Mouse (Mus musculus) lung, embryonic 15.5 days (tissue): ENCODE results near the gene Tbc1d30. TPM values are rescaled to one million over a fixed set of nuclear protein-coding genes. Genes with fewer than 3 reads are reported as not detected.

Experiments
- ATAC-seq: fragments of 200-750 bp; cut with Nextera tagmentation; 2 replicates; pipeline ENCODE4 v1.8.0; 2017; ENCODE audit warnings: moderate number of reproducible peaks, borderline replicate concordance; ENCODE audit not compliant: low FRiP score, low TSS enrichment; ENCODE audit errors: extremely low read depth
- H3K27ac ChIP-seq: fragments of 300-500 bp; sonication (generic); 2 replicates; pipeline ENCODE4 v1.5.1; 2015; ENCODE audit warnings: moderate library complexity, mild to moderate bottlenecking, inconsistent platforms
- H3K27me3 ChIP-seq: fragments of 300-500 bp; sonication (generic); 2 replicates; pipeline ENCODE4 v1.6.1; 2015; ENCODE audit warnings: inconsistent platforms
- H3K36me3 ChIP-seq: fragments of 300-500 bp; sonication (generic); 2 replicates; pipeline ENCODE4 v1.6.1; 2015; ENCODE audit warnings: inconsistent platforms
- H3K4me1 ChIP-seq: fragments of 300-500 bp; sonication (generic); 2 replicates; pipeline ENCODE4 v1.6.1; 2015; ENCODE audit warnings: inconsistent platforms
- H3K4me2 ChIP-seq: fragments of 300-500 bp; sonication (generic); 2 replicates; pipeline ENCODE4 v1.6.1; 2015; ENCODE audit warnings: inconsistent platforms, mild to moderate bottlenecking, moderate library complexity
- H3K4me3 ChIP-seq: fragments of 300-500 bp; sonication (generic); 2 replicates; pipeline ENCODE4 v1.5.1; 2015; ENCODE audit warnings: mild to moderate bottlenecking, inconsistent platforms
- H3K9ac ChIP-seq: fragments of 300-500 bp; sonication (generic); 2 replicates; pipeline ENCODE4 v1.6.1; 2015; ENCODE audit warnings: inconsistent platforms
- H3K9me3 ChIP-seq: fragments of 300-500 bp; sonication (generic); 2 replicates; pipeline ENCODE4 v1.6.1; 2016; ENCODE audit warnings: inconsistent platforms
- WGBS: fragments of 180-500 bp; shearing (Covaris S2); methylation state at CpG from one replicate; pipeline ENCODE4 v1.1.7; 2015; 5-methylcytosine and 5-hydroxymethylcytosine counted together
- polyA plus RNA-seq: library from polyadenylated mRNA; unstranded; fragments of >200 nt; fragmentation: Nextera tagmentation; extraction: Ambion mirVana; gene quantifications from 2 replicates; pipeline ENCODE4 v1.2.1, GENCODE M21; 2015

Tbc1d30 gene
- polyA plus RNA-seq, 1 experiment from 2014 or later: 2.8 TPM

DNA sequence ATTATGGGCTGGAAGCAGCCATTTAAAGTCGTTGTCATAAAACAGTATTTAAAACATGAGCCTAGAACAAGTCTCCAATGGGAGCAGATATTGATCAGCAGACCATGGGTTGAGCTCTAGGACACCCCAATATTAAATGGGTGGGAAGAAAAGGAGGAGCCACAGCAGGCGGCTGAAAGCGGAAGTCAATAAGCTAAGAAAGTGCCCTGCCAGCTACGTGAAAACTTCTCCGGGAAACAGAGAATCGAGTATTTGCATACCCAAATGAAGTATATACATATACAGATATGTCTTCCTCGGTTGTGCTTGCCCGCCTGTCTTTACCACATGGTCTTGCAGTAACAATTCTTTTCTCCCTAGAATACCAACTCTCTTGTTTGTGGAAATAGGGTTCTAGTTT lies 96.7 kb downstream of the Tbc1d30 start:
- no peaks in the 10 kb centered on the region for H3K36me3 ChIP-seq
- H3K4me1 ChIP-seq: peaks cover 20% of the 10 kb centered on the region
- no peaks in the 10 kb centered on the region; the same call in 1 of the 2 replicates for H3K27me3 ChIP-seq
- H3K9me3 ChIP-seq: no peaks in the 10 kb centered on the region
- no peak overlapping the region for H3K27ac ChIP-seq
- no peak for ATAC-seq
- no peak overlapping the region for H3K4me2 ChIP-seq
- no peak overlapping the region for H3K4me3 ChIP-seq
- 76% methylated on average over 8 of the region's 8 CpGs for WGBS
- no peak overlapping the region for H3K9ac ChIP-seq

GRCm38 (mm10) chr10:121252781-121253180 lies 98.3 kb downstream of the Tbc1d30 start:
- Histone ChIP-seq H3K27me3 (no peaks in the 10 kb centered on the region; the same call in 1 of the 2 replicates), H3K4me1 (peaks cover 20% of the 10 kb centered on the region), H3K36me3 (no peaks in the 10 kb centered on the region), H3K9ac (no peak overlapping the region), H3K4me2 (no peak overlapping the region), H3K9me3 (no peaks in the 10 kb centered on the region), H3K4me3 (no peak overlapping the region), H3K27ac (no peak overlapping the region)
- no peak for ATAC-seq
- WGBS: 77% methylated on average over 7 of the region's 7 CpGs

DNA sequence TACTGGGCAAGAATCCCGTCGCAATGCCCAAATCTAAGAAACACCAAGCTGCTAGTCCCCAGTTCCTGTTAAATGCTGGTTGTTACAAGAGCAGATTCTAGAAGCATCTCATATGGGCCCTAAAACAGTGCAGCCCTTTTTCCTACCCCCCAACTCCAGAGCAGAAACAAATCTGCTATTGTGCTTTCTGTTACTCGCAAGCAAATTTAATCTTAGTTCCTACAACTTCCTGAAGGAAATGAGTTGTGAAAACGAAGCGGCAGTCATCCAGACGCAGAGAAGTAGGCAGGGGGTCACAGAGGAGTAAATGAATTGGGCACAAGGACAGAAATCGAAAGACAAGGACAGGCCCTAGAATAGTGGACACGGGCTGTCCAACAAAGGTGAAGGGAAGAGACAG lies 99.9 kb downstream of the Tbc1d30 start:
- H3K4me1 ChIP-seq: peaks cover 20% of the 10 kb centered on the region
- H3K9me3 ChIP-seq: no peaks in the 10 kb centered on the region
- no peak for ATAC-seq
- H3K27ac ChIP-seq: peak overlapping the region; percentile 66
- H3K27me3 ChIP-seq: no peaks in the 10 kb centered on the region; the same call in 1 of the 2 replicates
- no peaks in the 10 kb centered on the region for H3K36me3 ChIP-seq
- H3K4me3 ChIP-seq: no peak overlapping the region
- H3K4me2 ChIP-seq: peak overlapping the region; percentile 11; the same call in 1 of the 2 replicates
- 37% methylated on average over 8 of the region's 8 CpGs for WGBS
- no peak overlapping the region for H3K9ac ChIP-seq

DNA sequence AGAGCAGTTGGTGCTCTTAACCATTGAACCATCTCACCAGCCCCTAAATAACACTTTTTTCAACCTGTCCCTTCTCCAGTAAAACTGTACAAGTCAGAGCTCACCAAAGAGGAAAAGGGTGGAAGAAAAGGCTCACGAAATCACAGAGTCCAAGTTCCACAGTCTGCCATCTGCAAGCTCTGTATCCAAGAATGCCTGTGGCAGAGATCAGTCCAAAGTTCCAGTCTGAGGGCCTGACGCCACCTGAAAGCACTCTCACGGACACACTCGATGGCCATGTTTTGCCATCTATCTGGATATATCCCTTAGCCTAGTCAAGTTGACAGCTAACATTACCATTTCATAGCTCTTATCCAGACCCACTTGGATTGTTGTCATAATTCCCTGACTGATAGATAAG lies 101.3 kb downstream of the Tbc1d30 start:
- no peak overlapping the region for H3K27ac ChIP-seq

GRCm38 (mm10) chr10:121247545-121247944 lies 103.5 kb downstream of the Tbc1d30 start:
- ATAC-seq: no peak
- H3K4me3 ChIP-seq: no peak overlapping the region
- H3K27ac ChIP-seq: peak overlapping the region; percentile 36; the same call in 1 of the 2 replicates
- no peak overlapping the region for H3K4me2 ChIP-seq
- no peaks in the 10 kb centered on the region for H3K36me3 ChIP-seq
- H3K4me1 ChIP-seq: peaks cover 34% of the 10 kb centered on the region
- WGBS: 72% methylated on average over 11 of the region's 11 CpGs
- no peaks in the 10 kb centered on the region for H3K27me3 ChIP-seq
- H3K9ac ChIP-seq: no peak overlapping the region
- no peaks in the 10 kb centered on the region for H3K9me3 ChIP-seq

More for the DNA sequence above, 101.3 kb downstream of the Tbc1d30 start:
- H3K4me3 ChIP-seq: no peak overlapping the region
- peaks cover 20% of the 10 kb centered on the region for H3K4me1 ChIP-seq
- no peaks in the 10 kb centered on the region for H3K27me3 ChIP-seq
- no peak overlapping the region for H3K9ac ChIP-seq
- H3K36me3 ChIP-seq: no peaks in the 10 kb centered on the region
- H3K9me3 ChIP-seq: no peaks in the 10 kb centered on the region
- H3K4me2 ChIP-seq: no peak overlapping the region
- no peak for ATAC-seq
- WGBS: 90% methylated on average over 4 of the region's 4 CpGs

DNA sequence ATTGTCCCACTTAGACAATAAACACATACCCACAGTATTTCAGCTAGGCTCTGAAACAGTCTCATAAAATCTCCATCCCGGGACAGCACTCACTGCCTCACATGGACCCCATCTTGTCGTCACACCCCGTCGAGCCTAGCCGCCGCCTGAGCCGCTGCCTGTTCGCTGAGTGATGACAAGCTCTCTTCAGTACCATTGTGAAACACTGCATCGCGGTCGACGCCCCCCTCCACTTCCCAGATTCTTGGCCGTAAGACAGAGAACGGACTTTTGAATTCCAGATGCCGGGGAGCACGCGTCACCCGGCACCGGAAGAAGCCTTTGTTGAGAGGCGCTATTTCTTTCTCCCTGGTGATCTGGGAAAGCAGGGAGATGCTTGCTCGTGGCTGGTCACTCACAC lies 104.1 kb downstream of the Tbc1d30 start:
- peak; percentile 58; the same call in 1 of the 2 replicates for ATAC-seq
- Histone ChIP-seq H3K9ac (no peak overlapping the region), H3K27ac (peak overlapping the region; percentile 36; the same call in 1 of the 2 replicates), H3K4me1 (peaks cover 34% of the 10 kb centered on the region), H3K4me2 (0 out of 2 replicates have a peak overlapping the region, but pooled peaks have one; percentile 2), H3K27me3 (no peaks in the 10 kb centered on the region), H3K9me3 (no peaks in the 10 kb centered on the region), H3K4me3 (no peak overlapping the region), H3K36me3 (no peaks in the 10 kb centered on the region)
- WGBS: 66% methylated on average over 21 of the region's 21 CpGs

- ATAC-seq: no peak
- Histone ChIP-seq H3K4me1 (peaks cover 19% of the 10 kb centered on the region), H3K4me2 (peak overlapping the region; percentile 4; the same call in 1 of the 2 replicates), H3K27me3 (no peaks in the 10 kb centered on the region), H3K4me3 (no peak overlapping the region), H3K9ac (no peak overlapping the region), H3K9me3 (no peaks in the 10 kb centered on the region), H3K36me3 (no peaks in the 10 kb centered on the region), H3K27ac (peak overlapping the region; percentile 67)
- WGBS: 46% methylated on average over 23 of the region's 23 CpGs
Observed at GRCm38 (mm10) chr10:121243373-121244207, 107.5 kb downstream of the Tbc1d30 start.

DNA sequence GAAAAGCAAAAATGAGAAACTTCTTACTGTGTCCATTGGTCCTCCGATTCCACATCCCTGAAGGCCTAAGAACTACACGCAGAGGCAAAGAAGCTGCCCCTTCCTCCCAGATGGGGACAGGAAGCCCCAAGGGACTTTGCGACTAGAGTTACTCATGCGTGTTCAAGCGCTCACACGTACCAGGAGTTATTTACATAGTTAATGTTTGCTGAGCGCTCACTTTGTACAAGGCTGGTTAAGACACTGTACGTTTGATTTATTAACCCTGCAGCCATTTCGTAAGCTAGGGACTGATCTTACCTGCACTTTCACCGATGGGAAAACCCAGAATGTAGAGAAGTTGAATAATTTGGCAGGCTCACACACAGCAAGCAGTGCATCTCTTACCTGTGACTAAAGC lies 108.5 kb downstream of the Tbc1d30 start:
- H3K4me3 ChIP-seq: no peak overlapping the region
- no peak overlapping the region for H3K9ac ChIP-seq
- peaks cover 22% of the 10 kb centered on the region for H3K4me1 ChIP-seq
- peak; percentile 47; the same call in 1 of the 2 replicates for ATAC-seq
- WGBS: 51% methylated on average over 10 of the region's 10 CpGs
- no peak overlapping the region for H3K4me2 ChIP-seq
- H3K27me3 ChIP-seq: no peaks in the 10 kb centered on the region
- H3K9me3 ChIP-seq: no peaks in the 10 kb centered on the region
- peak overlapping the region; percentile 67 for H3K27ac ChIP-seq
- no peaks in the 10 kb centered on the region for H3K36me3 ChIP-seq

GRCm38 (mm10) chr10:121239065-121239464 lies 112.0 kb downstream of the Tbc1d30 start:
- WGBS: 90% methylated on average over 10 of the region's 10 CpGs
- no peaks in the 10 kb centered on the region for H3K9me3 ChIP-seq

DNA sequence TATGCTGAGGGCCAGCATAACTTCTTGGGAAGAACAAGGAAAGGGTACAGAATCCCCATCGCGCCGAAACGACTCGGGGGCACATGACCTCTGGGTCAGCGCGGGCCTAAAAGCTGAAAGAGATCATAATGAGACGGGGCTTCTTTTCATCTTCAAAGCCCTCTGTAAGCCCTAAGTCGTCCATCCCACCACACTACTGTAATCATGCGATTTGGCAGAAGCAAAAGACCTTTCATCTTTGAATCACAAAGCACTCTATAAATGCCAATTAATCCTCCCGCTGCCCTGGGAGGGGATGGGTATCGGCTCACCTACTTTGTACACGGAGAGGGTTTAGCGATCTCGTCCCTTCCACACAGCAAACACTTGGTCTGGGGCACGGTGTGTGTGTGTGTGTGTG lies 112.5 kb downstream of the Tbc1d30 start:
- Histone ChIP-seq H3K27me3 (no peaks in the 10 kb centered on the region), H3K4me1 (peaks cover 13% of the 10 kb centered on the region; the same call in 1 of the 2 replicates), H3K9ac (no peak overlapping the region), H3K9me3 (no peaks in the 10 kb centered on the region), H3K27ac (no peak overlapping the region), H3K4me2 (no peak overlapping the region), H3K4me3 (no peak overlapping the region), H3K36me3 (no peaks in the 10 kb centered on the region)
- 53% methylated on average over 16 of the region's 16 CpGs for WGBS
- no peak for ATAC-seq

More at GRCm38 (mm10) chr10:121239065-121239464, 112.0 kb downstream of the Tbc1d30 start:
- no peaks in the 10 kb centered on the region for H3K27me3 ChIP-seq
- no peak overlapping the region for H3K4me3 ChIP-seq
- no peak overlapping the region for H3K27ac ChIP-seq
- H3K4me1 ChIP-seq: peaks cover 18% of the 10 kb centered on the region
- H3K4me2 ChIP-seq: no peak overlapping the region
- no peaks in the 10 kb centered on the region for H3K36me3 ChIP-seq
- no peak overlapping the region for H3K9ac ChIP-seq
- ATAC-seq: no peak

DNA sequence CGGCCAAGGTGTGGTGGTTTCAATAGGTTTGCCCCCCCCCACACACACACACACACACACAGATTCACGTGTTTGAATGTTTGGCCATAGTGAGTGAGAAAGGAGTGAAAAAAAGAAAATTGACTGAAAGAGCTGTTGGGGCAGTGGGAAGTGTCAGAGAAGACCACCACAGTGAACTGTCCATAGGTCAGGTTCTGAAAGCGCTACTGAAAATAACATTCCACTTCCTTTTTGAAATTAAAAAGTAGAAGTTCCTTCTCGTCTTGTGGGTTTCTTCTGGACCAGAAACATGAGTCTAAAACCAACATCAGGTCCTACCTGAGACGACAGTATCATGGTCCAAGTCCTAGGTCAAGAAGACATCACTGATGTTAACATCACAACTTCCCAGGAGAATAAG lies 113.7 kb downstream of the Tbc1d30 start:
- Histone ChIP-seq H3K9ac (no peak overlapping the region), H3K4me3 (no peak overlapping the region), H3K36me3 (no peaks in the 10 kb centered on the region), H3K4me2 (no peak overlapping the region), H3K27ac (no peak overlapping the region), H3K27me3 (no peaks in the 10 kb centered on the region), H3K4me1 (0 out of 2 replicates have a peak, but pooled peaks cover 4% of the 10 kb centered on the region), H3K9me3 (no peaks in the 10 kb centered on the region)
- WGBS: 70% methylated on average over 5 of the region's 5 CpGs
- ATAC-seq: no peak

DNA sequence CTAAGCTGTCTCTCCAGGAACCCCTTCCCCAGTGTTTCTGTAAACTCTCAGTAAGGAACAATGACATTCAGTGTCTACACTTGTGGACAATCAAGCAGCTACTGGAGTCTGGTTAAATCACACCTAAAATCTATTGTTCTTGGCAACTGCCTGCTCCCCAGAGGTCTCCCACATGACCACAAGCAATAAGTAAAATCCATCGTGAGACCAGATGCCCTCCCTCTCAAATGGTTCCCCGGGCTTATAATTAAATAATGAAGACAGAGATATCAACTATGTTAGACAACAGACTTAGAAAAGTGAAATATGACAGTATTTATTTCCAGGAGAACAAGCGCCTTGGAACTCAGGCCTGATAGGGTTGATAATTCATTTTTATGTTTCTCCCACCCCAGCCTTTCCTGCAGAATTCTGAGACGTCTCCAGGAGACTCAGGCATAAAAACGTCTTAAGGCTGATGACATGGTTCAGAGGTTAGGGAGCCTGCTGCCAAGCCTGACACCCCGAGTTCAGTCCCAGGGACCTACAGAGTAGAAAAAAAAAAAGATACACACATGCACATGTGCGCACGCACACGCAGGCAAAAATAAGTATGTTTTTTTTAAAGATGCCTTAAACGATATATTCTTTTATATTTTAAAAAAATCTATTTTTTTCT lies 115.8 kb downstream of the Tbc1d30 start:
- Histone ChIP-seq H3K27me3 (no peaks in the 10 kb centered on the region), H3K36me3 (no peaks in the 10 kb centered on the region), H3K9me3 (no peaks in the 10 kb centered on the region; the same call in 1 of the 2 replicates), H3K9ac (no peak overlapping the region), H3K4me2 (no peak overlapping the region), H3K27ac (no peak overlapping the region), H3K4me3 (no peak overlapping the region), H3K4me1 (0 out of 2 replicates have a peak, but pooled peaks cover 4% of the 10 kb centered on the region)
- no peak for ATAC-seq
- 62% methylated on average over 10 of the region's 10 CpGs for WGBS
